Mouse (Mus musculus): ENCODE measurements around the gene Bahcc1. TPM values are rescaled to one million over a fixed set of nuclear protein-coding genes. Genes with fewer than 3 reads are reported as not detected.

The Bahcc1 gene
- total RNA-seq, 2 experiments from 2014 or later: 5.4 to 17.2 TPM

DNA sequence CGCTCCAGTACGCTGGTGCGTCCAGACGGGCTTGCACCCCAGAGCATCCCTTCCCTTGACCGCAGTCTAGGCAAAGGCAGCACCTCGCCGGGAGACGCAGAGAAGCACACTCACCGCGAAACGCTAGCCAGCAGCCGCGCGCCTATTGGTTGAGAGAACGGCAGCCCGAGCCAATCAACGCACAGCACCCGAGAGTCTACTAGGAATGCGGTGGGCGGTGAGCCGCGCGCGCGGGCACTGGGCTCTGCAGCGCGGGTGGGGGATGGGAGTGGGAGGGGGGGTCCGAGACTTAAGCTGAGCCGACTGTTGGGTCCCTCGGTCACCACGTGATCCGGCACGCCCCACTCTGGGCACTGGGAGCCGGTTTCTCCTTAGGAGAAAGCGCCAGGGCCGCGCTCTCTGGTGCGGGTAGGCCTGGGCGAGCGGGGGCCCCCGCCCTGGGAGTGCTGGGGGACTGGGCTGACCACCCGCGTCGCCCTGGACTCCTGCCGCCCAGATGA, 78.1 kb downstream of the Bahcc1 start:
- peak; percentile 84 for ATAC-seq (replicated peaks; ENCODE audit: poor library complexity)

DNA sequence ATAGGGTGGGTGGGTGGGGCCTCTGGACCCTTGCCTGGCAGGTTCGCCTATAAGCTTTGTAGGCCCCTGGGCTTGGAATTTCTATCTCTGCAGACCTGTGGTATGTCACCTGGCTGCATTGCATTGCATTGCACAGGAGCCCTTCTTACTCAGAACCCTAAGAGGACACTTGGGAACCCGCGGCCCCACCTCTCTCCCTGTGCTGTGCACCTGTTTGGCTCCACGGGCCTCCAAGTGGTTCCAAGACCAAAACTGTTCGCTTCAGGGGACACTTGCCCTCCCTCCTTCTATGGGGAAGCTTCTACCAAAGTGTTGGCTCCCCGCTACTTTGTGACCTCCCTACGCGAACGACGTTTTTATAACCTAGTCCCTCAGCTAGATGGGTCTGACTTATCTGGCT, 78.8 kb downstream of the Bahcc1 start:
- no peak for ATAC-seq (replicated peaks; ENCODE audit: poor library complexity)

DNA sequence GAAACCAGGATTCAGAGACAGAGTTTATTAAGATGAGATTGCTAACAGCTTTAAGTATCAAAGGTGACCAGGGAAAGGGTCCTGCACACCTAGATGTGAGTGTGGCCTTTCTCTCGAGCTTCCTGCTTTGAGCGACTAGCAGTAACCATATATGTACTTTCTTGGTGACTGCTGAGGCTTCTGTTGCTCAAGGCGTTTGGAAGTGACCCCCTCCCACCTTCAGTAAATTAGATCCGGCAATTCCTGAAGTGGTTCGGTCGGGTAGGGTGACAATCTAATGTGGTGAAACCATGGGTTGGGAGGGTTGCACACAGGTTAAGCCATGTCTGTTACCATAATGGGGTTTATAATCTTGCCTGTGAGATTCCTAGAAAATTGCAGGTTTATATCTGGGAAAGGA, 79.3 kb downstream of the Bahcc1 start:
- ATAC-seq (replicated peaks; ENCODE audit: poor library complexity): no peak

DNA sequence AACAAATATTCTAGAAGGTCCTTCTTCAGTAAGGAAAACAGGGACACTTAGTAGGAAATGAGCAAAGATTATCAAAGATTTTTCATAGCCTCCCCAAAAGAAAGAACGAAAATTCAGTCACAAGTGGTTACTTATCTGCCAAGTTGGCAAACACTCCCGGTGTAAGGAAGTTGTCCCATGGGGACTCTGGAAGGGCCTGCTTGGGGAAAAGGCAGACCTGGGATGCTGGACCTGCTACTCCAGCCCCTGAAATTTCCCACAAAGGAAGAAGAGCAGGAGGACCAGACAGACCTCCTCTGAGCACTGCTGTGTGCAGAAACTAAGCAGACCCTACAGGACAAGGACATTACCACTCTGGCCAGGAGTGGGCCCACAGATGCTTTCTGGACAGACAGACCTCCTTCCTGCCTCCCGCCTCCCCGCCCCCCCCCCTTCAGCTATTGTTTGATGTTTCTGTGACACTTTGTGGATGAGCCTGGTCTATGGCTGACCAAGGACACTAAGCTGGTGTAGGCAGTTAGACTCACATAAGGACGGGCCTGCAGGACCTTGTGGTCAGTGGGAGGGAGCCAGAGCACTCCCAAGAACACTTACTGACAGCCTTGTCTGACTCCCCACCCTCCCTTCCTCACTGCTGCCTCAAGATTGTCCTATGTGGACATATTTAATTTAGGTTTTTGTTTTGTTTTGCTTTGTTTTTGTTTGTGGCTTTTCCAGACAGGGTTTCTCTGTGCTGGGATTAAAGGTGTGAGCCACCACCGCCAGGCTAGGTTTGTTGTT, 81.3 kb downstream of the Bahcc1 start:
- ATAC-seq (replicated peaks; ENCODE audit: poor library complexity): no peak

DNA sequence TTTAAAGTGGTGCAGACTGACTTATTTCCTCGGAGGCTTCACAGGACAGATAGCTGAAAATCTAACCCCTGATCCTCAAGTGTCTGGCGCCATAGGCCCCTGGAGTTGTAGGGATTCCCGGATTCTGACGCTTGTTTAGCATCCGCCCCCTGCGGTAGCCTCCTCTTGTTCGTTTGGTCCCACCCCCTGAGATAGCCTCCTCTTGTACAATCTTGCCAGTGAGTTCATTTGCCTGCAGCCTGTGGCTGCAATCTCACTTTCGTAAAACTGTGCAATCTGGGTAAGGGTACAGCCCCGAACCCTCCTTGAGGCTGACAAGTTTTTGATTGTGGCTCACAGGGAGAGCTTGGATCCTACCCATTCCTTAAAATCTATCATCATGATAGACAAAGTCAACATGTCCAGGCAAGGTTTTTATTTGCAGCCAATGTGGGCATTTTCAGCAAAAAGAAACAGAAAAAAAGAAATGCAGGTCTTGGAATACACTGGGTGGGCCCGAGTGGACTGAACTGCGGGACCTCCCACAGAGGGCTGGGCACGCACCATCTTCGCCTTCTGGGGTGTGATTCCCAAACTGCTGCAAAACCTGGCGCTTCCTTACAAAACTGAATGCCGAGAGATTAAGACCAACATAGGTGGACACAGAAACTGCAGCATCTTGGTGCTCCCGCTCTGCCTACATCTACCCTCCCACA, 82.1 kb downstream of the Bahcc1 start:
- ATAC-seq (replicated peaks; ENCODE audit: poor library complexity): no peak

DNA sequence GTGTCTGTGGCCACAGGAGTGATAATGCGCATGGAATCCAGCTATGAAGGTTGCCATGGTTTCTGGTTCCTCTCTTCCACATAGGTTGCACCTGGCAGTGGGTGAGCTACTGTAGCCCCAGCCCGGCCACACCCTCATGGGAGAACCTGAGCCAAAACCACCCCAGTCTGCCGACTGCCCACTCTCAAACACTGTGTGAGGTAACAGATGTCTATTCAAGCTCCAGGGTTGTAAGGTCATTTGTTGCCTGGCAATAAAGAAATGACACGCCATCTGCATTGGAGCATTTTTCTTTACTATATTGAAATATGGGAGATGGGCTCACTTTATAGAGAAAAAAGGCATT, 82.6 kb downstream of the Bahcc1 start:
- ATAC-seq (replicated peaks; ENCODE audit: poor library complexity): peak; percentile 5; the same call in 1 of the 2 replicates

DNA sequence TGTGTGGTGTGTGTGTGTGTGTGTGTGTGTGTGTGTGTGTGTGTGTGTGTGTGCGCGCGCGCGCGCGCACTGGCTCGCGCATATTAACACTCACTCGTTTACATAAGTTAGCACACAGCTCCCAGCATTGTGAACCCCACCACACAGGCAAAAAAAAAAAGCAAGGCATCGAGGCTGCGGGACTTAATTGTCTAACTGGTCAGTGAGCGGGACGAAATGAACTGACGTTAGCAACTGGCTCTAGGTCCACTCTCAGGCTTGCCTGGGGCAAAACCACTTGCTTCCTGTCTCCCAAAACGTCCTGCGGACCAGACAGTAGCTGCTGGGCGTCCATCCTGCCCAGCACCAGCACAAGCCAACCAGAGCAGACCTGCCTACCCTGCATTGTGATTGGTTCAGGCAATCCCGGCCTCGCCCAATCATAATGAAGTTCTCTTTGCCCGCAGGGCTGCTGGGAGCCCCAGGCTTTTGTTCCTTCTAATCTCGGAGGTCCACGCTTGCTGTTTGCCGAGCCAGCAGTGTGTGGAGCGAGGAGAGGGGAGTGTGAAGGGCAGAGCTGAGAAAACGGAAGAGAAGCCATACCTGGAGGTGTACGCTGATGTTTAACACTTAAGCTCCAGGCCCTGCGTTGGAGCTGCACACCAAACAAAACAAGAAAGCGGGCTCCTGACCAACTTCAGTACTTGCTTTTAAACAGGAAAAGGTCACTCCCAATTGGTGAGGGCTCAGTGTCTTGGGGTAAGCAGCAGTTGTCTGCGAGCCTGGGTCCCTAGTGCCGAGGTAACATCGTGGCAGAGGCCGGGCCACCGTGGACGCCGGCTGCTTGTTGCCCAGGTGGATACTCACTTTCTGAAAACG, 83.3 kb downstream of the Bahcc1 start:
- peak; percentile 95 for ATAC-seq (replicated peaks; ENCODE audit: poor library complexity)

DNA sequence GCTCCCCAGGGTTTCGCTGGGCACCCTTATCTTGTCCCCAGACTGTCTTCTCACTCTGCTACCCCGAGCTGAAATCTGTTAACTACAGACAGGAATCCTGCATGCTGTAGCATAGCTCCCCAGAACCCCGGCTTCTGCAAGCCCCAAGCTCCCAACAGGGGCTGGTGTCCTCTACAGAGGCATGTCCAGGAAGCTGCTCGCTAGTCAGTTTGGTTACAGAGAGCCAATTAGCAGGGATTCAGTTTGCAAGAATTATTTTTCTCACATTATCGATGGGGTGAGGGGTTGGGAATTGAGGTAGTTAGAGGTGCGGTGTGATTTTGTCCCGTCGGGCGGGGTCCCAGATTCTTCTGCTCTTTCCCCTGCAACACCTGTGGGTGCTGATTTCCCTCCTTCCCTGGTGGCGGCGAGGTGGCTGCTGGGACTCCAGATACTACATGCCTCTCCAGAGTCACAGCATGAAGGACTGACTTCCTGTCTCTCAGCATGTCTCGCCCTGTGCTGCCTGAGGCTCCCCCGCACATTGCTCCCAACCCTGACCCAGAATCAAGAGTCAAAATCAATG, 84.0 kb downstream of the Bahcc1 start:
- ATAC-seq (replicated peaks; ENCODE audit: poor library complexity): peak; percentile 27; the same call in 1 of the 2 replicates

DNA sequence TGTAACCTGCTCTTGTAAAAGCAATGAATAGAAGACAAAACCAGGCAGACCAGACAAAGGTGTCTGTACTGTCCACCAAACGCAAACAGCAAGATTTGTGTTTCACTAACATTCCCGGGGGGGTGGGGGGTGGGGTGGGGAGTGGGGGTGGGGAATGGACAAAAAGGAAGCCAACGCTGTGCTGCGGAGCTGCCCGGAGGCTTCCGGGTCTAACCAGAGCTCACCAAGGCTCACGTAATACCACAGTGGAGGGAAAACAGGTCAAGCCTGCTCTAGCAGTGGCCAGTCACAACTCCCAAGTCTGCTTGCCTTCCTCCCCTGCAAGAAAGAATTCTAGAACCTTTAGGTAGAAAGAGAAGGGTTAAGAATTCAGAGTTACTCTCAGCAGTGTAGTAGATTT, 84.7 kb downstream of the Bahcc1 start:
- ATAC-seq (replicated peaks; ENCODE audit: poor library complexity): no peak

DNA sequence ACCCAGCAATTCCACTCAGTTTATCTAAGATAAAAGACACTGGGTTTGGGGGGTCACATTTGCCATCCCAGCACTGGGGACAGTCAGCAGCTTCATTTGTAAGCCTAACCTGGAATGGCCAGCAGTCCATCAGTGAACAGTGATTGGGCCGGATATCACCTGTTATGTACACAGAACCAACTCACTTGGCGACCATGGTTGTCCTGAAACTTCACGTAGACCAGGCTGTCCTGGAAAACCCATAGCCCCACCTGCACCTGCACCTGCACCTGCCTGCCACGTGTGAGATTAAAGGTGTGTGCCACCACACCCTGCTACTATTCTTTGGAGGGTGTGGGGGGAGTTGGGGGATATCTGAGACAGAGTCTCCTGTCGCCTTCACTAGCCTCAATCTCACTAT, 86.6 kb downstream of the Bahcc1 start:
- no peak for ATAC-seq (replicated peaks; ENCODE audit: poor library complexity)

DNA sequence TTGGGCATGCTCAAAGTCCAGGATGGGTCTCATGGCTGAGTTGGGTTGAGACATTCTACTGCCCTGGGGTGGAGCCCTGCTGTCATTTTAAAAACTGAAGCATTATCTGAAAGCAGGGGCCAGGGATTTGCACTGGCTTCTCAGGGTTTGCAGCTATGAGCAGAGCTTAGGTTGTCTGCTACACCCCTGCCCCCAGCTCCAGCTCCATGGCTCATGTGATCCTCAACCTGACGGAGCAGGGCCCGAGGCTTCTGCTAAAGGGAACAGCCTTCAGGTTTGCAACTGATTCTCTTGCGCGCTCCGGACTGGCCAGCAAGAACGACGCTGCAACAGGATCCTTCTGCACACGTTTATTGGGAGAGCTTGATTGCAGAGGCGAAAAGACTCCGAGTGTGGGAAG, 87.4 kb downstream of the Bahcc1 start:
- no peak for ATAC-seq (replicated peaks; ENCODE audit: poor library complexity)

DNA sequence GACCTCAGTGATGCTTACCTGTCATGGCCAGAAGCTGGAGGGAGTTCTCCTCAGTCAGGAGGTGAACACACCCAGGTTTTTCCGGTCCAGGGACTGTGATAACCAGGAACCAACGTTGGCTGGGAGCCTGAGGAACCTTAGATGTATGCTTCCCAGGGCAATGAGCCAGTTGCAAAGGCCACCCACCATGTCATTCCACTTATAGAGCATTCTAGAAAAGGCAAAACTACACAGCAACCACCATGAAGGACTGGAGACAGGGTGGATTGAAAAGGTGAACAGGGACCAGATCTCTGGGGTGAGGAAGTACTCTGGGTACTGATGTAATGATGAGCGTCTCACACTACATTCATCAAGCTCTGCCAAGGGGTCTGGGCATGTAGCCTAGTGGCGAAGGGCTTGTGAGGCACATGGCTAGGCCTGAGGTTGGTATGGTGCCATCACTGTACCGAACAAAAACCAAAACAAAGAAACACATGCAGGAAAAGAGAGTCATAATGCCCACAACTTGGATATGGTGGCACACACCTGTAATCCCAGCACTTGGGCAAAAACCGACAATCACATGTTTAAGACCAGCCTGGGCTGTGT, 102.8 kb downstream of the Bahcc1 start:
- no peak for ATAC-seq (replicated peaks; ENCODE audit: poor library complexity)

DNA sequence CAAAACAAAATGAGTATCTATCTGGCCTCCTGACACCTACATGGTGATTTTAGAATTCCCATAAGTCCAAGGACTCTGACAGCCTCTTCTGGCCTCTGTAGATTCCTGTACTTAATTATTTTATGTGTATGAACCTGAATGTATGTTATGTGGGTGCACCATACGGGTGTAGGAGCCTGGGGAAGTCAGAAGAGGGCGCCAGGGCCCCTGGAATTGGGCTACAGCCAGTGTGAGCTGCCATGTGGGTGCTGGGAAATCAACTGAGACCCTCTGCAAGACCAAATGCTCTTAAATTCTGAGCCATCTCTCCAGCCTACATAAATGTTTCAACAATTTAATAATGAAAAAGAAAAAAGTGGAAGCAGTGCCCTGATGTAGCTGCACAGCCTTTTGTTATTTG, 104.7 kb downstream of the Bahcc1 start:
- no peak for ATAC-seq (replicated peaks; ENCODE audit: poor library complexity)

DNA sequence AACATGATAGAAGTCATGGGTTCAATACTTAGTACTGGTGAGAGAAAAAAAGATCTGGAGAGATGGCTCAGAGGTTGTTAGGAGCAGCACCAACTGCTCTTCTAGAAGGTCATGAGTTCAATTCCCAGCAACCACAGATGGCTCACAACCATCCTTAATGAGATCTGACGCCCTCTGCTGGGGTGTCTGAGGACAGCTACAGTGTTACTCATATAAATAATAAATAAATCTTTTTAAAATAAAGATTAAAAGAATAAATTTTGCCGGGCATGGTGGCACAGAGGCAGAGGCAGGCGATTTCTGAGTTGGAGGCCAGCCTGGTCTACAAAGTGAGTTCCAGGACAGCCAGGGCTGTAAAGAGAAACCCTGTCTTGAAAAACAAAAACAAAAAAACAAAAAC, 106.0 kb downstream of the Bahcc1 start:
- no peak for ATAC-seq (replicated peaks; ENCODE audit: poor library complexity)

DNA sequence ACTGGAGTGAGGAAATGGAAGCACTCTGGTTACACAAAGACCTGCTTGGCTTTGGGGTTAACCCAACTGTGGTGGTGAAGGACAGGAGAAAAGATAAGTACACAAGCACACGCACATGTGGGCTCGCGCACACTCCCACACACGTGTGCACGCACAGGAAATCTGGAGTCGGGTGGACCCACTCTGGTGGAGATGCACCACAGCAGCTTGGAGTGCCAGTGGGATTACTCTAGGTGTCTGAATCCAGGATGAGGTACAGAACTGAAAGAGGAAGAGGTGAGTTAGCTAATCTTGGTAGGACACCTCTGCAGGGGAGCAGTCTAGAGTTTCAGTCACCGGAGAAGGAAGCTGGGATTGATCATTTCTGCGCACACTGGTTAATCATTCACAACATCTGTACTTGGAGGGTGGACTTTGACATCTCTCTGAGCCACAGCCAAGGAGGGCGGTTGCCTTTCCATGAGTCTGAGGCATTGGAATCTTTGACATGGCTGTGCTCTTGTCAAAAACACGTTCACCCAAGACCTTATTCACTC, 107.3 kb downstream of the Bahcc1 start:
- peak; percentile 79 for ATAC-seq (replicated peaks; ENCODE audit: poor library complexity)

DNA sequence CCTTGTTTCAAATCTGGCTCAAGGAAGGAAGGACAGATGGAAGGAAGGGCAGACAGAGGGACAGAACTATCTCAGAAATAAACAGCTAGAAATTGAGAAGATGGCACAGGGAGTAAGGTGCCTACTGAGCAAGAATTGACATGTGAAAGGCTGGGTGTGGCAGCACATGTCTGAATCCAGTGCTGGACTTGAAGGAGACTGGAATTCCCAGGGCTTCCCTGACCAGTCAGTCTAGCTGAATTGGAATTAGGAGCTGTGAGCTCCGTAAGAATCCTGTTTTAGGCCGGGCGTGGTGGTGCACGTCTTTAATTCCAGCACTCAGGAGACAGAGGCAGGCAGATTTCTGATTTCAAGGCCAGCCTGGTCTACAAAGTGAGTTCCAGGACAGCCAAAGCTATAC, 108.9 kb downstream of the Bahcc1 start:
- no peak for ATAC-seq (replicated peaks; ENCODE audit: poor library complexity)

All from megakaryocyte progenitor cell, adult 5-6 weeks (primary cell).